Mouse (Mus musculus): ENCODE measurements at regions not wholly inside any gene's neighbourhood (a gene's known extent, or its start where the extent isn't known, plus 50 kb on each side); places are given as distances from the start of the nearest gene placed in this dataset.

DNA sequence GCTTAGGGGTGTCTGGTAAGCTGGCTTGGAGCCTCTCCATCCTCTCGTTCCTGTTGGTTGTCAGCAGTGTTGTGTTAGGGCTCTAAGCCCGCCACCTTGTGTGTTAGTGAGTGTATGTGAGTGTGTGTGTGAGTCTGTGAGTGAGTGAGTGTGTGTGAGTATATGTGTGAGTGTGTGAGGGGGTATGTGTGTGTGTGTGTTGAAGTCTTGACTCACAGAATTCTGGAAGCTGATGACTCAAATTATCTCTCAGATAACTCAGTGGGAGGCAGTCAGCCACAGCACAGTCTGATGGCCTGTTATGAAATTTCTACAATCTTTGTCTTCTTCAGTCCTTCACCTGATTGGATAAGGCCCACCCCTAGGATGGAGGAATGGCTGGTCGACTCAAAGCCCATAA, 163.7 kb upstream of the Eef2kmt start:
- no peak for TF ChIP-seq CTCF (IDR thresholded peaks at IDR 0.05; ENCODE audit: control insufficient read depth, insufficient read depth, insufficient replicate concordance, low read depth, low read length)
- no peak for TF ChIP-seq POLR2A (IDR thresholded peaks at IDR 0.05; ENCODE audit: control insufficient read depth, low read depth, low read length)

All from testis, adult 2 months (tissue).